Mouse (Mus musculus) G1E-ER4 (cell line): ENCODE data around the gene Olfr723. TPM values are rescaled to one million over a fixed set of nuclear protein-coding genes. Genes with fewer than 3 reads are reported as not detected.
"Not testable (repeated sequence)": the region's sequence is repeated elsewhere in the genome, so short reads cannot be mapped to it uniquely, and the experiment has no call there.

Source experiments
- GATA1 ChIP-seq: IDR thresholded peaks from one replicate; pipeline ENCODE4 v1.8.0; 2012; ENCODE audit warnings: low read length, inconsistent platforms
- polyA plus RNA-seq: library from polyadenylated mRNA; stranded (reverse); fragments of >175 nt; gene quantifications from 2 replicates; pipeline ENCODE4 v1.2.3, GENCODE M21; 2012

Gene Olfr723
- polyA plus RNA-seq: not detected in 2 replicates

- TF ChIP-seq GATA1: not testable (repeated sequence)
Observed at GRCm38 (mm10) chr14:49931687-49932086, at the start of gene Olfr723. Olfr723 (minus strand) TSS chr14:49931787.

- TF ChIP-seq GATA1: not testable (repeated sequence)
Observed at GRCm38 (mm10) chr14:49963174-49963573, 31.6 kb upstream of the Olfr723 start, which contains the start of gene Olfr724. Olfr724 (minus strand) TSS chr14:49963274.

GRCm38 (mm10) chr14:49955890-49956289, 24.3 kb upstream of the Olfr723 start:
- no peak for TF ChIP-seq GATA1

- no peak for TF ChIP-seq GATA1
Observed at GRCm38 (mm10) chr14:49901899-49902298, 29.7 kb downstream of the Olfr723 start, which contains the start of gene Olfr722. Olfr722 (minus strand) TSS chr14:49901999.

Other genes starting within 250 kb of the Olfr723 start
- not detected in 2 replicates for gene Armh4, start 148.4 kb downstream of the Olfr723 start, polyA plus RNA-seq
- not detected in 2 replicates for gene Olfr722, start 29.8 kb downstream of the Olfr723 start, polyA plus RNA-seq
- not detected in 2 replicates for gene Olfr724, start 31.5 kb upstream of the Olfr723 start, polyA plus RNA-seq
- gene Olfr725, start 108.6 kb upstream of the Olfr723 start, polyA plus RNA-seq: not detected in 2 replicates
- not detected in 2 replicates for gene Olfr726, start 159.2 kb upstream of the Olfr723 start, polyA plus RNA-seq
- gene Olfr727, start 191.4 kb upstream of the Olfr723 start, polyA plus RNA-seq: not detected in 2 replicates
- gene Olfr728, start 210.9 kb upstream of the Olfr723 start, polyA plus RNA-seq: not detected in 2 replicates
- not detected in 2 replicates for gene Olfr729, start 221.1 kb upstream of the Olfr723 start, polyA plus RNA-seq